Mouse (Mus musculus) T-helper 17 cell (primary cell): ENCODE measurements around the gene Glb1l3.

ENCODE experiments used
- in situ Hi-C, 2 experiments: fragments of 300-600 bp; cut with MboI, MseI; formaldehyde crosslinking; loops; 1 replicate in 1 of 2; 2 replicates in 1 of 2; pipeline ENCODE4 v1.15.1; 2025; ENCODE audit warnings: high pct_unique_total_duplicates in 2 of 2

The Glb1l3 gene

GRCm38 (mm10) chr9:26860751-26861150 lies at the start of gene Glb1l3:
Glb1l3 (minus strand) TSS chr9:26860890.
- in situ Hi-C loops, result loop anchor here in 1 of 2 experiments (10.0 kb wide), 1 partner anchor 486 kb away; no protein-coding TSS in a partner anchor

GRCm38 (mm10) chr9:26869856-26870255 lies 9.2 kb upstream of the Glb1l3 start:
- in situ Hi-C loops, result loop anchor here in 1 of 2 experiments (10.0 kb wide), 1 partner anchor 495 kb away; no protein-coding TSS in a partner anchor

GRCm38 (mm10) chr9:26831089-26831488 lies 29.6 kb downstream of the Glb1l3 start:
- in situ Hi-C loops, result no loop called here

- in situ Hi-C loops, result no loop called here
Observed at GRCm38 (mm10) chr9:26819942-26820341, 40.7 kb downstream of the Glb1l3 start.

GRCm38 (mm10) chr9:26808735-26809134 lies 52.0 kb downstream of the Glb1l3 start:
- in situ Hi-C loops, result no loop called here

GRCm38 (mm10) chr9:26805935-26806666 lies 54.6 kb downstream of the Glb1l3 start, which contains the start of gene Glb1l2:
Glb1l2 (minus strand) TSS chr9:26806468.
- in situ Hi-C loops, result no loop called here

- in situ Hi-C loops, result no loop called here
Observed at GRCm38 (mm10) chr9:26804321-26804720, 56.4 kb downstream of the Glb1l3 start.

GRCm38 (mm10) chr9:26800357-26800756 lies 60.3 kb downstream of the Glb1l3 start:
- in situ Hi-C loops, result no loop called here

- in situ Hi-C loops, result no loop called here
Observed at GRCm38 (mm10) chr9:26798731-26799130, 62.0 kb downstream of the Glb1l3 start.

GRCm38 (mm10) chr9:26798205-26798604 lies 62.5 kb downstream of the Glb1l3 start:
- in situ Hi-C loops, result no loop called here

- in situ Hi-C loops, result no loop called here
Observed at GRCm38 (mm10) chr9:26792829-26793228, 67.9 kb downstream of the Glb1l3 start.

- in situ Hi-C loops, result no loop called here
Observed at GRCm38 (mm10) chr9:26783414-26783975, 77.2 kb downstream of the Glb1l3 start.

- in situ Hi-C loops, result loop anchor here (5.0 kb wide), 1 partner anchor 1121 kb away; no protein-coding TSS in a partner anchor
Observed at GRCm38 (mm10) chr9:26778421-26778820, 82.3 kb downstream of the Glb1l3 start.

GRCm38 (mm10) chr9:26776122-26776902 lies 84.4 kb downstream of the Glb1l3 start:
- in situ Hi-C loops, result loop anchor here (5.0 kb wide), 1 partner anchor 1119 kb away; no protein-coding TSS in a partner anchor

- in situ Hi-C loops, result loop anchor here (5.0 kb wide), 1 partner anchor 1118 kb away; no protein-coding TSS in a partner anchor
Observed at GRCm38 (mm10) chr9:26775700-26776099, 85.0 kb downstream of the Glb1l3 start.

- in situ Hi-C loops, result loop anchor here in 1 of 2 experiments (25.0 kb wide), 1 partner anchor 1381 kb away; no protein-coding TSS in a partner anchor
Observed at GRCm38 (mm10) chr9:26768181-26768580, 92.5 kb downstream of the Glb1l3 start.
